Mouse (Mus musculus): ENCODE results near the gene 1700067K01Rik. TPM values are rescaled to one million over a fixed set of nuclear protein-coding genes. Genes with fewer than 3 reads are reported as not detected.

The 1700067K01Rik gene
- total RNA-seq (2023): under 1 TPM; 0.53 to 0.58 TPM

DNA sequence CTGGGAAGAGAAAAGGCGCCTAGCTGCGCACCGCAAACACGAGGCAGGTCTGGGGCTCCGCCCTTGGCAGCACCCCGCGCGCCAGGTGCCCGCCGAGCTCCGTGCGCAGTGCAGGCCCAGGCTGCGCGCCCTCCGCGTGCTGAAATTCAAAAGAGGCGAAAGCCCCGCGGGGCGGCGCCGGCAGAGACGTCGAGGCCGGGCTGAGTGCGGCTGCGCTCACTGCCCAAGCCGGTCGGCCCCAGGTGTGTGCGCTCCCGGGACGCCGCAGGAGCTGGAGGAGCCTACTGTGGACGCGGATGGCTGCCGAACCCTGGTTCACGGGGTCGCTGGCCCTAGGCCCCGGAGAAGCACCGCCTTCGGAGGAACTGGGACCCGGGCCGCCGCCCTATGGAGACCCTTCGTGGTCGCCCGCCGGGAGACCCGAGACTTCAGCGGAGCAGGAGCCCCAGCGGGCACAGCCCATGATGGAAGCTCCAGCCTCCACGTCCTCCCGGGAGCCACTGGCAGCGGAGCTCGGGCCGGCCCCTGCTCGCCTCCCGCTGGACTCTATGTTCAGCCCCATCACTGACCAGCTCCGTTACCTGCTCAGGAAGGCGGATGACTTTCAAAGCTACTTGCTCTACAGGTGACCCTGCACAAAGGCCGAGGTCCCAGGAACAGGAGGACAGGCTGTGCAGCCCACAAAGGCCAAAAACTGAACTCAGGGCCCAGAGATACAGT, at the start of gene 1700067K01Rik:
Gene 1700067K01Rik (plus strand): TSS at position 222 of the 720 bp plus-strand sequence.

GRCm38 (mm10) chr8:83955106-83955957, 46.0 kb upstream of the 1700067K01Rik start, which contains the start of the genes Gm10644 and Asf1b:
TSS of gene Gm10644 (minus strand) at chr8:83955205.
TSS of gene Asf1b (plus strand) at chr8:83955507.

DNA sequence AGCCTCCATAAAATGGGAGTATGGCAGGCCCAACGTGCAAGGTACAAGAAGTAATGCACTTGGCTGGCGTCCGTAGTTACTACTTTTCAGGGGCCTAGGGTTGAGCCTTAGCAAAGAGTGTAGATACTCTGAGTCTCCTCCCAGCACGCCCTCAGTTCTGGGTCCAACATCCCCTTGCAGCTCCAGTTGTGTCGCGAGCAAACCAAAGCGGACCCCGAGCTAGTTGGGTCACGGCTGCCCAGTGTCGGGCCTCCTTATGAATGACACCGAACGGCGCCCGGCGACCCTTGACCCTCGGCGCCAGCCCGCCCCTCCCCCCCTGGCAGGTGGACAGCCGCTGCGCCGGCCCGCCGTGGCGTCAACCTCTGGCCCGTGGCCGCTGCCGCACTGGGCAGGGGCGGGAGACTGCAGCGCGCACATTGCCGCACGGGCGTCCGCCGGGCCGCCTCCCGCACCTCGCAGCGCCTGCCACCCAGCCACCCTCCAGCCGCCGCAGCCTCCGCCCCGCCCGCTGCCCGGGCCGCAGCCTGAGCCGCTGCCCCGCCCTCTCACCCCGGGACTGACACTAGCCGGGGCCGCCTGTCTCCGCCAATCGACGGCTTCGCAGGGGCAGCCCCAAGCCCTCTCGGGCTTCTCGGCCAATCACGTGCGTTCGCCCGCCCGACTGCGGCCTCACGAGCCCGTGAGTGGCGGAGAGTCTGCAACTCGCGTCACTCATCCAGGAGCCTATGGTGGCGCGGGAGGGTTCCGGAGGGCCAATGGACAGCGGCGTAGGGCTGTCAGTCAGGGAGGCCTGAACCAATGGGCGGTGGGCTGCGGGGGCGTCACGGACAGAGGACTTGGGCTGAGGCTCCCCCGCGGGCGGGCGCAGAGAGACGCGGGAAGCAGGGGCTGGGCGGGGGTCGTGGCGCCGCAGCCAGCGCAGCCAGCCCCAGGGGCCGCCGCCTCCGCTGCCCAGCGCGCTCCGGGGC, 28.9 kb upstream of the 1700067K01Rik start, which contains the start of gene Prkaca:
Gene Prkaca (plus strand): TSS at position 844 of the 971 bp plus-strand sequence.

DNA sequence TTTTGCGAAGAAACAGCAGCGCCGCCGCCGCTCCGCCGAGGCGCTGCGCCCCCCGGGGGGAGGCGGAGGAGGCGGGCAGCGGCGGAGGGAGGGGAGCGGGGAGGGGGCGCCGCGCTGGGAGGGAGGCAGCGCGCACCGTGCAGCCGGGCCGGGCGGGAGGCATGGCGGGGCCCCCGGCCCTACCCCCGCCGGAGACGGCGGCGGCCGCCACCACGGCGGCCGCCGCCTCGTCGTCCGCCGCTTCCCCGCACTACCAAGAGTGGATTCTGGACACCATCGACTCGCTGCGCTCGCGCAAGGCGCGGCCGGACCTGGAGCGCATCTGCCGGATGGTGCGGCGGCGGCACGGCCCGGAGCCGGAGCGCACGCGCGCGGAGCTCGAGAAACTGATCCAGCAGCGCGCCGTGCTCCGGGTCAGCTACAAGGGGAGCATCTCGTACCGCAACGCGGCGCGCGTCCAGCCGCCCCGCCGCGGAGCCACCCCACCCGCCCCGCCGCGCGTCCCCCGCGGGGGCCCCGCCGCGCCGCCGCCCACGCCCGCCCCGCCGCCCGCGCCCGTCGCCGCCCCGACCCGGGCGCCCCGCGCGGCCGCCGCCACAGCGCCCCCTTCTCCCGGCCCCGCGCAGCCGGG, 3.7 kb upstream of the 1700067K01Rik start, which contains the start of gene Samd1:
Gene Samd1 (plus strand): TSS at position 162 of the 631 bp plus-strand sequence.

DNA sequence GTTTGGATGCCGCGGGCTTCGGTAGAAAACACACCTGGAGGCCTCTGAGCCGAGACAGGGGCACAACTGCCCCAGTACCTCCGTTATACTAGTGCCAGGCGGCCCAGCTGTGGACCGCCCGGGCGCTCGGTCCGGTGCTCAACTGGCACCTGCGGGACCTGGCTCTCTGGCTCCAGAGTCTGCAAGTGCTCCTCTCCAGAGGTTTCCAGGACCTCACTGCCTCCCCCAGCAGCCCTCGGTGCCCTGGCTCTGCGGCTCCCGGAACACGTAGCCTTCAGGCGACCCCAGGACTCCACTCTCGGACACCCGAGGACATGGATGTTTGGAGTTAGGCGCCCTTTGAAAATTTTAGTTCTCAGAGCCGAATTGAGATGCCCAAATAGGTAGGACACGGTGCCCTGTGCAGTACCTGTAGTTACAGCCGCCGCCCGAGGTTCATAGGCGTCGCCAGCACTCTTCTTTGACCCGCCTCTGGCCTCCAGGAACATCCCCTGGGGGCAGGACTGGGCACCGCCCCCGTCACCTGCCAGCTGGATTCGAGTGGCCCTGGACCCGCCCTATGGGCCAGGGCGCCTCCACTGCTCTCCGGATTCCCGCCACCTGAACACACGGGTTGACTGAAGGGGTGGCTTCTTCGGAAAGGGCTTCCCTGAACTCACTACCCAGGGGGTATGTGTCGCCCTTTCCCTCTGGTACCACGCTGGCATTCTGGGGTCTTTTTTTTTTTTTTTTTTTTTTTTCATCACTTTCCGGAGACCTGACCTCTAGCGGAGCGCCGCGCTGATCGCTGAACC, 10.6 kb downstream of the 1700067K01Rik start, which contains the start of gene 2210011C24Rik:
Gene 2210011C24Rik (minus strand): TSS at position 467 of the 794 bp plus-strand sequence.

DNA sequence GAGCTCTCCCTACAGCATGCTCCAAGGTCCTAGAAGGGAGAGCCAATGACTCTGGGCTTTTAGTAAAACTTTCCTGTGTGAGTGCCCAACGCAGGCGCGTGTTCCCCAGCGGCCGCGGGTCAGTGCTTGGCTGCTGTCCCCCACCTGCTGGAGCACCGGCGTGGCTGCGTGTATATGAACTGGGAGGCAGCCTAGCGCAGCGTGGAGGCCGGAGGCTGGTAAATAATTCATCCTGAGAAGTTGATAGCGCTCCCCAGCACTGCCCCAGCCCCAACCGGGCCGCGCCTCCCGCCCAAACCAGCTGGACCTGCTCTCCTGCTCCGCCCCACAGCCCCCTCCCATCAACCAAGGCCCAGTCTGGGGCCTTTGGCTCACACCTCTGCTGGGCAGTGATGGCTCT, 19.8 kb downstream of the 1700067K01Rik start, which contains the start of gene Palm3:
Gene Palm3 (plus strand): TSS at position 376 of the 400 bp plus-strand sequence.

GRCm38 (mm10) chr8:84042066-84042947, 41.0 kb downstream of the 1700067K01Rik start, which contains the start of gene Il27ra:
TSS of gene Il27ra (minus strand) at chr8:84042589.

GRCm38 (mm10) chr8:84044900-84045299, 43.6 kb downstream of the 1700067K01Rik start, which contains the start of gene Rln3:
TSS of gene Rln3 (minus strand) at chr8:84045000.

Other genes starting within 250 kb of the 1700067K01Rik start
- gene Adgrl1, start 101.4 kb upstream of the 1700067K01Rik start, total RNA-seq (2023): 10 to 100 TPM in 1 of 2 experiments, 1 to 10 TPM in 1; 7.9 to 10.3 TPM
- gene Gm10644, start 46.3 kb upstream of the 1700067K01Rik start, total RNA-seq (2023): 1 to 10 TPM; 1.7 to 2.9 TPM
- 1 to 10 TPM; 7.7 to 8.8 TPM for gene Asf1b, start 46.0 kb upstream of the 1700067K01Rik start, total RNA-seq (2023)
- gene Prkaca, start 28.5 kb upstream of the 1700067K01Rik start, total RNA-seq (2023): 10 to 100 TPM; 45.3 to 45.4 TPM
- 10 to 100 TPM; 53.9 to 61.1 TPM for gene Samd1, start 3.8 kb upstream of the 1700067K01Rik start, total RNA-seq (2023)
- not detected for gene 2210011C24Rik, start 10.7 kb downstream of the 1700067K01Rik start, total RNA-seq (2023)
- not detected for gene Palm3, start 20.0 kb downstream of the 1700067K01Rik start, total RNA-seq (2023)
- gene Il27ra, start 41.1 kb downstream of the 1700067K01Rik start, total RNA-seq (2023): 100 to 1,000 TPM; 107 to 110 TPM
- not detected for gene Rln3, start 43.5 kb downstream of the 1700067K01Rik start, total RNA-seq (2023)
- 1 to 10 TPM; 3.3 to 5.1 TPM for gene Gm10643, start 63.6 kb downstream of the 1700067K01Rik start, total RNA-seq (2023)
- gene Rfx1, start 65.3 kb downstream of the 1700067K01Rik start, total RNA-seq (2023): 10 to 100 TPM; 66.0 to 85.3 TPM
- gene Dcaf15, start 103.3 kb downstream of the 1700067K01Rik start, total RNA-seq (2023): 10 to 100 TPM; 53.6 to 55.6 TPM
- gene Podnl1, start 124.5 kb downstream of the 1700067K01Rik start, total RNA-seq (2023): under 1 TPM; 0.36 to 0.46 TPM
- gene Cc2d1a, start 146.4 kb downstream of the 1700067K01Rik start, total RNA-seq (2023): 10 to 100 TPM; 33.4 to 38.3 TPM
- 1 to 10 TPM in 1 of 2 experiments, under 1 TPM in 1; 0.77 to 2.1 TPM for gene 4930432K21Rik, start 146.5 kb downstream of the 1700067K01Rik start, total RNA-seq (2023)
- not detected for gene Nanos3, start 183.7 kb downstream of the 1700067K01Rik start, total RNA-seq (2023)
- 10 to 100 TPM; 22.8 to 24.8 TPM for gene Zswim4, start 235.6 kb downstream of the 1700067K01Rik start, total RNA-seq (2023)
- 100 to 1,000 TPM; 182 to 191 TPM for gene D8Ertd738e, start 248.2 kb downstream of the 1700067K01Rik start, total RNA-seq (2023)